Mouse (Mus musculus) cortical plate, adult 2 months (tissue): ENCODE data around the gene Immp2l.

Experiments
- CTCF ChIP-seq: fragments of 200-500 bp; IDR thresholded peaks from 2 replicates; pipeline ENCODE4 v1.5.1; 2011; ENCODE audit warnings: mild to moderate bottlenecking, control low read depth, low read length; ENCODE audit not compliant: insufficient read depth; ENCODE audit errors: extremely low read depth
- POLR2A ChIP-seq: fragments of 200-500 bp; IDR thresholded peaks from 2 replicates; pipeline ENCODE4 v1.6.1; 2011; ENCODE audit warnings: mild to moderate bottlenecking, low read length, control low read depth; ENCODE audit not compliant: insufficient read depth; ENCODE audit errors: extremely low read depth

- TF ChIP-seq POLR2A (no peak), CTCF (no peak)
Observed at GRCm38 (mm10) chr12:41192829-41193228, 168.9 kb downstream of the Immp2l start.
